Mouse (Mus musculus) Patski (cell line): Measurements from ENCODE around the gene Rassf8. TPM values are rescaled to one million over a fixed set of nuclear protein-coding genes. Genes with fewer than 3 reads are reported as not detected.

Experiments used
- ATAC-seq: fragments of 100-300 bp; one replicate; pipeline ENCODE4 v1.8.0; 2021
- CTCF ChIA-PET: fragments of 350-600 bp; sonication (Branson Sonifier 250); formaldehyde crosslinking; loops from one replicate; lab custom pipeline; 2022; ENCODE audit warnings: inconsistent platforms; lab: Charles Lee
- POLR2A ChIA-PET: fragments of 350-600 bp; sonication (Branson Sonifier 250); formaldehyde crosslinking; loops from one replicate; lab custom pipeline; 2022; ENCODE audit warnings: antibody characterized with exemption, inconsistent platforms; lab: Charles Lee
- DNase-seq: peaks from one replicate; pipeline ENCODE4 v3.0.0-alpha.2; 2011; ENCODE audit warnings: low read depth, low spot score
- H3K27me3 ChIP-seq: fragments of 371-371 bp; one replicate; pipeline ENCODE4 v1.5.1; 2021
- CTCF ChIP-seq: fragments of 100-300 bp; IDR thresholded peaks from one replicate; pipeline ENCODE4 v1.5.1; 2021
- in situ Hi-C: fragments of 300-500 bp; cut with MboI; formaldehyde crosslinking; loops from 3 replicates; pipeline ENCODE4 v1.11.1; 2018; ENCODE audit warnings: low pct_unique_long_range_greater_than_20kb, mixed read lengths
- polyA plus RNA-seq: library from polyadenylated mRNA; unstranded; gene quantifications from one replicate; pipeline ENCODE4 v1.2.3, GENCODE M21; 2021

The Rassf8 gene
- polyA plus RNA-seq, 1 experiment from 2014 or later = 41.8 TPM

DNA sequence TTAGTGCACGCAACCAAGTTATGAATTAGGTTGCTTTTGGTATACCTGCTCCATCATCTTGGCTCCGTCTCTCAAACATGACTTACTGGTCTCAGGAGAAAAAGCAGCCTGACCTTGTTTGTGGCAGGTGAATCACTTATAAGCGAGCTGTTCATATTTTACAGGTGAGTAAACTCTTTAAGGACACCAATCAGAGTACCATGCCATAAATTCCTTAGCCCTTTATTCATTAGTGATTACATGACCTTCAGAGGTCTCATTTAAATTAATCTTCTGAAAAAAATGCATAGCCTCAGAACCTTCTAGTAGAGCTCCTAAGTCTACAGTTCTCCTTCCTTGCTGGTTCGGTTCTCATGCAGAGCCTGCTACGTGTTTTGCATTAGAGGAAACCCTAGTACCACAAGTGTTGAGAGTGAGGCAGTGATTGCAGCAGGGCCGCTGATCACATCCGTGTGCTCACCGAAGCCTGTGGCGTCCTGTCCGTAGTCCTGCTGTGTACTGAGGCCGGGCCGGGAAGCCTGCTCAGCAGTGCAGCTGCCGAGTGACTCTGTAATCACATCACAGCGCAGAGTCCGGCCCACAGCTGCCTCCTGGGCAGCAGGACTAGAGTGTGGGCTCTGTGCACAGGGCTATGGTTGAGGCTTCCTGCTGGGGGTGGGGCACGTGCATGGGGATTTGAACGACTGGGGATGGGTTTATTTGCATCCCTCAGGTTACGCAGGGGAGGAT is 23.9 kb downstream of the Rassf8 start:
- ChIA-PET CTCF (interaction anchor here (1.2 to 2.7 kb wide), 3 partner anchors 10 to 353 kb away, joined by 3 to 6 read pairs (median 3); no protein-coding TSS in a partner anchor), POLR2A (no interaction called here)
- ATAC-seq (no peak), DNase-seq (no peak)
- H3K27me3 ChIP-seq = no peaks in the 10 kb centered on the region
- no peak for TF ChIP-seq CTCF
- in situ Hi-C loops = no loop called here

DNA sequence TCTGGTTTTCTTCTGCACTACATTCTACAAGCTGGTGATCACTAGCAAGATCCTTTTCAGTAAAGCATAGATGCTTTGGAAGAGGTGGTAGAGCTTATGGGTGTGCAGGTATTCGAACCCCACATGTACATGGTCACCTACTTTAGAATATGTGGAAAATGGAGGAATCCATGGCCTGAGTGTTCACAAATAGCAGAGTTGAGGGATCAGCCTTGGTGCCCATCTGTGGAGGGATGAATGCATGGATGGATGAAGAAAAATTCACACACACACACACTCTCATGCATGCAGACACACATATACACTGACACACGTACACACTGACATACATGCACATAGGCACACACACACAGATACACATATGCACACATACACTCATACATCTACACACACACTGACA is 27.9 kb downstream of the Rassf8 start:
- DNase-seq (no peak), ATAC-seq (no peak)
- CTCF ChIA-PET = interaction anchor here (0.9 to 2.3 kb wide), 3 partner anchors 8 to 19 kb away, joined by 3 to 7 read pairs (median 4); no protein-coding TSS in a partner anchor
- no peak for TF ChIP-seq CTCF
- H3K27me3 ChIP-seq = no peaks in the 10 kb centered on the region
- POLR2A ChIA-PET = no interaction called here
- in situ Hi-C loops = no loop called here

DNA sequence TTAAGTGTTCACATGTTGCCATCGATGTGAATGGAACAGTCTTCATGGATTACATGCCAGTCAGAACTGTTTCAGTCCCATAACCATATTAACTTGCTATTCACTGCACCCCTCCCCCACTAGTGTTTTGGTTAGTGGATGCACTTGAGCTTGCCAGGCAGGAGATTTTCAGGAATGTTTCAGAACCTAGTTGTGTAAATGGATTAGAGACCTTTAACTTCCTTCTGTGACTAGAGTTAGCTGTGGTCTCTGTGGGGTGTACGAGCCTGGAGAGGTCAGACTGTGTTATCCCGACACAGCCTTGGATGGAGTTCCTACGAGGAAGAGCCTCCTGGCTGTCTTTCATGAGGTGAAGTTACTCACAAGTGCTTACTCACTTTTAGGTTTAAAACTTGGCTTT is 29.7 kb downstream of the Rassf8 start:
- POLR2A ChIA-PET = no interaction called here
- ATAC-seq = no peak
- no peak for TF ChIP-seq CTCF

DNA sequence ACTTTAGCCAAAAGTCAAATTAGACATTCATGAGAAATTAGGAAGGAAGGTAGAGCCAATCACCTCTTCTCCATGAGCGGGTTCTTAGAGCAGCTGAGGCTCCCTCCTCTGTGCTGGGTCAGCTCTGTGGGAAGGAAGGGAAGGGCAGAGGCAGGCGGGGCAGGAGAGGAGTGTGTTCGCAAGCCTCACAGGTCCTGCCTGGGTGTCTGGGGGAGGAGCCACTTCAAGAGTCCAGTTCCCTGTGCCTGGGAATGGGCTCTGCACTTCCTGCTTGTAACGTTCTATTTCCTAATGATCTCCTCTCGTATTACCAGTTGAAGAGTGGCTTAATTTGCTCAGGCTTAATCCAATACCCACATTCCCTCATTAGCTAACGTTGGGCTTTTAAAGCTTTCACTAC is 32.8 kb downstream of the Rassf8 start:
- POLR2A ChIA-PET = no interaction called here

More for the DNA sequence above, 29.7 kb downstream of the Rassf8 start:
- CTCF ChIA-PET = interaction anchor here (1.2 kb wide), 1 partner anchor 50 kb away, joined by 3 read pairs; no protein-coding TSS in a partner anchor
- no peaks in the 10 kb centered on the region for H3K27me3 ChIP-seq
- no peak for DNase-seq
- in situ Hi-C loops = loop anchor here (25.0 kb wide), 1 partner anchor 539 kb away; no protein-coding TSS in a partner anchor

DNA sequence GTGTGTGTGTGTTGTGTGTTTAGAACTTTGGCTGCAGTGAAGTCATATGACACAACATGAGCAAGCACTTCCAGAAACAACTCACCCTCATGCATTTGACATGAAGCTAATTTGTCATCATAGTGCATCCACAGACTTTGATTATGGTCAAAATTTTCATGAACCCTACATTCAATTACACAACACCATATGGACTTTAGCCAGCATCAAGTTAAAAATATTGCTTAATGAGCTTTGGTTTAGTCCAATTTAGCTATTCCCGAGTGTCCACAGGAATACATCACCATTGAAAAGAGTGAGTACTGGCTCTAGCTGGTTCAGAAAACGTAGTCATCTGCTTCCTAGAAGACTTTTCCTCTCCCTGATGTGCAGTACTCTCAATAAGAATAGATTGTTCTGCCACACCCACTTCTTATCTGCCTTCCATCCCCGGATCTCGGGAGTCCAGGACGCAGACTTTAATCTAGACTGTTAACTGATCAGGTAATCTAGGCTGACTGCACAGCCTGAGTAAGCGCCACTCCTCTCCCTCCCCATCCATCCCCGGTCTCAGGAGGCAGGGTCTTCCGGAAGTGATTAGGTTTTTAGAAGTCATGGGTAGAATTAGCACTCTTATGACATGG is 33.7 kb downstream of the Rassf8 start:
- ATAC-seq (no peak), DNase-seq (no peak)
- no peak for TF ChIP-seq CTCF
- POLR2A ChIA-PET = no interaction called here
- CTCF ChIA-PET = interaction anchor here (1.0 to 1.2 kb wide), 4 partner anchors 9 to 32 kb away, joined by 3 to 5 read pairs (median 4); no protein-coding TSS in a partner anchor
- H3K27me3 ChIP-seq = no peaks in the 10 kb centered on the region
- in situ Hi-C loops = loop anchor here (25.0 kb wide), 1 partner anchor 543 kb away; no protein-coding TSS in a partner anchor

More for the DNA sequence above, 32.8 kb downstream of the Rassf8 start:
- no peaks in the 10 kb centered on the region for H3K27me3 ChIP-seq
- ATAC-seq = no peak
- CTCF ChIA-PET = interaction anchor here (1.2 kb wide), 2 partner anchors 10 to 31 kb away, joined by 3 to 4 read pairs; no protein-coding TSS in a partner anchor
- TF ChIP-seq CTCF = no peak
- no peak for DNase-seq
- in situ Hi-C loops = loop anchor here (25.0 kb wide), 1 partner anchor 542 kb away; no protein-coding TSS in a partner anchor

DNA sequence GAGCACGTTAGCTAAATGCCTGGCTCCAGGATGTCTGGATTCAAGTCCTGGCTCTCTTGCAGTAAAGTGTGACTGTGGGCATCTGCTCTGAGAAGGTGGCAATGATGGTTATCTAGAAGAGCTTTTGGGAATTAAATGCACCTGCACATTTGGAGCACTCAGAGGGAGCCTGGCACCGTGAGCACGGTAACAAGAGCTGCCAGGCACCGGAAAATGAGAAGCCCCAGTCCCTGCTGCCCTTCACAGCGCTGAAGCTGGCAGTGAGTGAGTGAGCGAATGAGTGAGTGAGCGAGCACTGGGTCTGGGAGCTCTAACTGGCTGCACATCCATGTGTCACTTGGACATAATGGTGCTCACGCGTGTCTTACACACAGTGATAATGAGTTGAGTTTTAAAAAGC is 34.7 kb downstream of the Rassf8 start:
- DNase-seq (no peak), ATAC-seq (no peak)
- H3K27me3 ChIP-seq = no peaks in the 10 kb centered on the region
- ChIA-PET POLR2A (no interaction called here), CTCF (no interaction called here)
- TF ChIP-seq CTCF = no peak
- in situ Hi-C loops = loop anchor here (25.0 kb wide), 1 partner anchor 544 kb away; no protein-coding TSS in a partner anchor

DNA sequence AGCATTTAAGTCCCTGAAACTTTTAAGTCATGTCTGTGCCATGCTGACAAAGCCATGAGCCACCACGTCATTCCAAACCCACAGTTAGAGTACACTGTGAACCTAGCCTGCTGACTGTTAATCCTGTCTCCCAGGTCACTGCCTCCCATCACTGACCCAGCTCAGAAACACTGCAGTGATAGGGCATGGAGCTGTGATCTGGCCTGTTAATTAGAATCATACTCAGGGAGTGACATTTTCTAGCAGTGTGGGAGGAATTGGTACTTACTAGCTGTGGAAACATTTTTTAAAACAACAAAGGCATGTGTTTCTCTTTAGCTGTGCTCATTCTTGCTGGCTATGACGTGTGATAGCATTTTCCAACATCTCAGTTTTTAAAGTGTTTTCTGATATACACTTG is 35.4 kb downstream of the Rassf8 start:
- no peak for TF ChIP-seq CTCF
- ChIA-PET POLR2A (no interaction called here), CTCF (interaction anchor here (1.0 to 1.4 kb wide), 2 partner anchors 8 to 10 kb away, joined by 3 to 4 read pairs; no protein-coding TSS in a partner anchor)
- DNase-seq (no peak), ATAC-seq (no peak)
- no peaks in the 10 kb centered on the region for H3K27me3 ChIP-seq
- in situ Hi-C loops = loop anchor here (25.0 kb wide), 1 partner anchor 545 kb away; no protein-coding TSS in a partner anchor

DNA sequence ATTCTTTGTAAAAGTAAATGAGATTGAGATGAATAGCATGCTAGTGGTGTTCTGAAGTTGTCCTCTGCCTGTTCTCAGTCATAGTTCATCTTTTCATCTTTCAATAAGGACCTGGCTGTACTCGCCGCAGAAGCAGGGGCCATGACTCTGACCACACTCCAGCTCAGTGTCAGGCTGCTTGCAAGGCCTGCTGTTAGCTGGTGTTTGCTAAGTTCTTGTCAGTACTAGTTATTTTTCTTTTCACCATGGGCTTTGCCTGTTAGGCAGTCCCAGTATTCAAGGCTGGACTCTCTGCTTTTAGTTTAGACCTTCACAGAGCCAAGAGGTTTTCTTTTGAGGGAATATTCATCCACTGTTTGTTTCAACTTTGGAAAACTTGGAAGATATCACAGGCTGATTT is 40.8 kb downstream of the Rassf8 start:
- POLR2A ChIA-PET = no interaction called here
- H3K27me3 ChIP-seq = no peaks in the 10 kb centered on the region
- CTCF ChIA-PET = interaction anchor here (0.7 to 1.0 kb wide), 2 partner anchors 9 to 38 kb away, joined by 3 read pairs; no protein-coding TSS in a partner anchor
- ATAC-seq = no peak
- no peak for DNase-seq
- no peak for TF ChIP-seq CTCF
- in situ Hi-C loops = loop anchor here (25.0 kb wide), 1 partner anchor 550 kb away; no protein-coding TSS in a partner anchor

DNA sequence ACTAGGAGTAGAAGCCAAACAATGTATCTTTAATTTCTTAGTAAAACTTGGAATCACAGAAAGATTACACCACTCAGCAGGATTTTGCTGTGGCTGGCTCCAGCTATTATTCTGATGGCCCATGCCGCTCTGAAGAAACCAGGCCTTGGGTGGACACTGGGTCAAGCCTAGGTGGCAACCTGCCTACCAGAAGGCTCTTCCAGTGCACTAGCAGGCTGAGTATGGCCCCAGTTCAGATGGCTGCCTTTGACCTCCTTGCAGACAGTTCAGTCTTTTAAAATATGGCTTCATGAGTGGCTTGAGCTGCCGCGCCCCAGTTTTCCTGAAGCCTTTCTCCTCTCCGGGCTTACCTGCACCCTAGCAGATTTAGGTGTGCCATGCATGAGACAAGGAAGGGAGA is 43.2 kb downstream of the Rassf8 start:
- ChIA-PET CTCF (interaction anchor here (0.9 to 1.1 kb wide), 2 partner anchors 10 to 103 kb away, joined by 3 to 4 read pairs; no protein-coding TSS in a partner anchor), POLR2A (no interaction called here)
- ATAC-seq (no peak), DNase-seq (no peak)
- TF ChIP-seq CTCF = no peak
- H3K27me3 ChIP-seq = no peaks in the 10 kb centered on the region
- in situ Hi-C loops = loop anchor here (5.0 to 25.0 kb wide), 6 partner anchors 42 to 552 kb away; partner anchors contain the start of gene Rassf8

DNA sequence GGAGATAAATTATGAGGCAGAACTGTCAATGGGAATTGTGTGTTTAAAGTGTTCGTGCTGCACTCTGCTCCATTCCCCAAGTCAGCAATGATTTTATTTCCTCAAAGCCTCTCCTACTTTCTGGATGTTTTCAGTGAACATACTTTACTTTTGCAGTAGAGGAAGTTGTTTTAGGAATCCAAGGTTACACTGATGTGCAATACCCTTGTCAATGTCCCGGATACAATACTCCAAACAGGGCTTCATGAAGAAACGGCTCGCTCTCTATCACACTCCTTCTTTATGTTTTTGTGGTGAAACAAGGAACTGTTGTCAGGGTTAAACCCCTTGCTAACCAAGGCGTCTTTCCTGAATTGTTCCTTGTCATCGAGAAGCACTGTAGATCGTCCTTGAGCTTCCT is 45.8 kb downstream of the Rassf8 start:
- DNase-seq = no peak
- POLR2A ChIA-PET = no interaction called here
- no peaks in the 10 kb centered on the region for H3K27me3 ChIP-seq
- CTCF ChIA-PET = interaction anchor here (0.9 to 3.7 kb wide), 17 partner anchors 10 to 432 kb away, joined by 3 to 21 read pairs (median 5); no protein-coding TSS in a partner anchor
- no peak for ATAC-seq
- in situ Hi-C loops = loop anchor here (5.0 to 25.0 kb wide), 6 partner anchors 45 to 555 kb away; partner anchors contain the start of gene Rassf8
- no peak for TF ChIP-seq CTCF
